Mouse (Mus musculus) ES-Bruce4 (cell line): ENCODE results near the gene Zfp993. TPM values are rescaled to one million over a fixed set of nuclear protein-coding genes. Genes with fewer than 3 reads are reported as not detected.

Source experiments
- polyA plus RNA-seq: library from polyadenylated mRNA; stranded (reverse); fragments of >200 nt; gene quantifications from 2 replicates; pipeline ENCODE4 v1.2.4, GENCODE M21; 2011; ENCODE audit warnings: low read depth; ENCODE audit not compliant: missing spikeins, insufficient read depth, insufficient read length

Gene Zfp993
- polyA plus RNA-seq, 1 experiment: 97.5 TPM

Other genes starting within 250 kb of the Zfp993 start
- gene Zfp992, start 161.9 kb upstream of the Zfp993 start, polyA plus RNA-seq: 21.3 and 23.7 TPM in 2 replicates
- gene Zfp981, start 108.9 kb upstream of the Zfp993 start, polyA plus RNA-seq: 35.1 and 39.3 TPM in 2 replicates